Mouse (Mus musculus): ENCODE results near the gene Senp3.
A peak's percentile ranks its signal among the peaks of the same experiment; 100 is the strongest.
"Not testable (repeated sequence)": the region's sequence is repeated elsewhere in the genome, so short reads cannot be mapped to it uniquely, and the experiment has no call there.

Senp3 gene

DNA sequence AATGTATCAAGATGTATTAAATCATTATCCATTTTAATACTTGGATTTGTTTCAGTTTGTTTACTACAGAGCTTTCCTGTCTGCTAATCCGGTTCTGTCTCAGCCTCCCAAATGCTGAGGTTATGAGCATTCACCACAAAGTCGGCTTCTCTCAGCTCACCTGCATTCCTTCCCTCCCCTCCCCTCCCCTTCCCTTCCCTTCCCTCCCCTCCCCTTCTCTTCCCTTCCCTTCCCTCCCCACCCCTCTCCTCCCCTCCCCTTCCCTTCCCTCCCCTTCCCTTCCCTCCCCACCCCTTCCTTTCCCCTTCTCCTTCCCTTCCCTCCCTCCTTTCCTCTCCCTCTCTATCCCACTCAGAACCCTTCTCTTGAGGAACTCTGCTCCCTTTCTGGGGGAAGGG, 22.7 kb upstream of the Senp3 start:
- no peak for DNase-seq (ENCODE audit: low read depth)

DNA sequence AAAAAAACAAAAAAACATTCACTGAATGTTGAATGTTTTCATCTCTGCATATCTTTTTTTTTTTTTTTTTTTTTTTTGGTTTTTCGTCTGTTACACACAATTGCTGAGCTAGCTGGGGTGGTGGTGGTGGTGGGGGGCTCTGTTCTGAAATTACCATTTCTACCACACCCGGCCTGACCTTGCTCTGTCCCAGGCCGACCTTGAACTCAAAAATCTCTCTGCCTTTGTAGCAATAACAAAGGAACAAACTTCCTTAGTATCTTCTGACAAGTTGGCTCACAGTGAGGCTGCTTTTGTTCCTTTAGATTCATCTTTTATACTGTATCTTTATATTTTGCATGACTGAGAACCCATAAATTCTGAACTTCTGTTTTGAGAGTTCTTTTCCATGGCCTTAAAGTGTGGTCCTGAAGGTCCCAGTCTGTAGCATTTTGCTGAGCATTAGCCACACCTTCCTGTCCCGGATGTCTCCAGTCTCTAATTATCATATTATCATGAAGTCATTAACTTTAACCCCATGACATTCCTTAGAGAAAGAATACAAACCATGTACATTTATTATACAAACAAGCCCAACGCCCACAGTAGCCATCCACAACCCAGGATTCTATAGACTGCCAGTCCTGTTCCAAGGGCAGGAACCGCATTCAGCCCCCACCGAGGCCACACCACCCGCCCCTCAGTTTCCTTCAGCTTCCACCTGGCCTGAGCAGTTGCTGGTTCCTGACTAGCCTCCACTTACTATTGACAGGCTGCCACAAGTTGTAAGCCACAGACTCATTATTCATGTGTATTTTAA, 22.1 kb upstream of the Senp3 start:
- no peak for DNase-seq (ENCODE audit: low read depth)

DNA sequence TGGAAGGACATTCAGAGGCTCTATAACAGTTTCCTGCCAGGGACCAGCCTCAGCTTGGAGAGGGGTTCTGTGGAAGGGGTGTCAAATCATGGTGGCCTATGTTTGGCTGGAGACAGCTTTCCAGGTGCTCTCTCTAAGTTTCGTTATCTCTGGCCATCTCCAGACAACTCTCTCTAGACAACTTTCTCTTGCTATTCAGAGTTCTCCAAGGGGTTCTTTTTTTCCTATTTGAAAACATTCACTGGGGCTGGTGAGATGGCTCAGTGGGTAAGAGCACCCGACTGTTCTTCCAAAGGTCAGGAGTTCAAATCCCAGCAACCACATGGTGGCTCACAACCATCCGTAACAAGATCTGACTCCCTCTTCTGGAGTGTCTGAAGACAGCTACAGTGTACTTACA, 21.5 kb upstream of the Senp3 start:
- DNase-seq (ENCODE audit: low read depth): not testable (repeated sequence)

DNA sequence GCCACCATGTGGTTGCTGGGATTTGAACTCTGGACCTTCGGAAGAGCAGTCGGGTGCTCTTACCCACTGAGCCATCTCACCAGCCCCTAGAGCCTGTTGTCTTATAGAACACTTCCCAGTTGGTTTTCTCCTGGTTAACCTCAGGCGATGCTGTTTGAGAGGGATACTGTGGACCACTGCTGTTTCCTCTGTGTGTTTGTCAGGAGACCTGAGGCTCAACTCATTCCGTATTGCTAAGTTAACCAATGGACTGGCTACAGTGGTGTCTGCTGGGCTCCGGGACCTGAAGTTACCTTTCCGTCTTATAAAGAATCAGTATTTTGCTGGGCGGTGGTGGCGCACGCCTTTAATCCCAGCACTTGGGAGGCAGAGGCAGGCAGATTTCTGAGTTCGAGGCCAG, 21.0 kb upstream of the Senp3 start:
- not testable (repeated sequence) for DNase-seq (ENCODE audit: low read depth)

DNA sequence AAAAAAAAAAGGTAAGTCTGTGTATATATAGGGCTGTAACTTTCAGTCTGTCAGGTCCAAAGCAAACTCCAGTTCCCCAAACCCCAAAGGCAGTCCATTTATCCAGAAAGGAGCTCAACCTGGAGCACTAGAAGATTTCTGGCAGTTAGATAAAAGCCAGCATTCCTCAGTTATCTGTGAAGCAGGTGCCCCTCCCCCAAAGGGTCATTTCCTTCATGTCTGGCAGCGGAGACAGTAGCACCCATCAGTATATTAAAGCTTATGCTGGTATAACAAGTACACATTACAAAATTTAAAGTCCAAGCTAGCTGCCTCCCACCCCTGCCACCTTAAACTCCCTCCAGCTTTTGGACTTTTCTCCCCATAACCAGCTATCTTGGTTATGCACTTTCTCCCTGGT, 17.7 kb upstream of the Senp3 start:
- no peak for DNase-seq (ENCODE audit: low read depth)

DNA sequence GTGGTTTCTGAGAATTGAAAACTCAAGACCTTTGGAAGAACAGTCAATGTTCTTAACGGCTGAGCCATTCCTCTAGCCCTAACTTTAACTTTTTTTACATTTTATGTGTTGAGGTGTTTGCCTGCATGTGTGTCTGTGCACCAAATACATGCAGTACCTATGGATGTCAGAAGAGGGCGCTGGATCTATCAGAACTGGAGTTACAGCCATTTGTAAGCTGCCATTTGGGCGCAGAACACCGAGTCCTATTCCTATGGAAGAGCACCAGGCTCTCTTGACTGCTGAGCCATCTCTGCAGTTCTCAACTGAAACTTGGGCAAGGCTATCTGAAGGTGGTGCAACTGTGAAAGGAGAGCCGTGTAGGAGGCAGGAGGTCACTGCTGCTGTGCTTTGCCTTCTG, 16.7 kb upstream of the Senp3 start:
- no peak for DNase-seq (ENCODE audit: low read depth)

DNA sequence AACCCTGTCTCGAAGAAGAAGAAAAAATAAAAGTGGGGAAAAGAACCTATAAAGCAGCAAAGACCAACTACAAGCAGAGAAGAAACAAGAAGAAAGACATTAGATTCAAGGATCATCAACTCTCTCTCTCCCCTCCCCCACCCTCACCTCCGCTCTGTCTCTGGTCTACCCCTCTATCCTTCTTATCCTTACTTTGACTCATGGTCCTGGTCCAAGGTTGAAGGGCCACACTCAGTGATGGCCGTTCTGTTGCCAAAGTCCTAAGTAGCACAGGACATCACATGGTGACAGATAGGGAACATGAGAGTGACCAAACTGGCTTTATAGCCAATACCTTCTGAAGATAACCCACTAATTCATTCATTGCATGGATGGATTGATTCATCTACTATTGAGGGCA, 15.5 kb upstream of the Senp3 start:
- DNase-seq (ENCODE audit: low read depth): no peak

DNA sequence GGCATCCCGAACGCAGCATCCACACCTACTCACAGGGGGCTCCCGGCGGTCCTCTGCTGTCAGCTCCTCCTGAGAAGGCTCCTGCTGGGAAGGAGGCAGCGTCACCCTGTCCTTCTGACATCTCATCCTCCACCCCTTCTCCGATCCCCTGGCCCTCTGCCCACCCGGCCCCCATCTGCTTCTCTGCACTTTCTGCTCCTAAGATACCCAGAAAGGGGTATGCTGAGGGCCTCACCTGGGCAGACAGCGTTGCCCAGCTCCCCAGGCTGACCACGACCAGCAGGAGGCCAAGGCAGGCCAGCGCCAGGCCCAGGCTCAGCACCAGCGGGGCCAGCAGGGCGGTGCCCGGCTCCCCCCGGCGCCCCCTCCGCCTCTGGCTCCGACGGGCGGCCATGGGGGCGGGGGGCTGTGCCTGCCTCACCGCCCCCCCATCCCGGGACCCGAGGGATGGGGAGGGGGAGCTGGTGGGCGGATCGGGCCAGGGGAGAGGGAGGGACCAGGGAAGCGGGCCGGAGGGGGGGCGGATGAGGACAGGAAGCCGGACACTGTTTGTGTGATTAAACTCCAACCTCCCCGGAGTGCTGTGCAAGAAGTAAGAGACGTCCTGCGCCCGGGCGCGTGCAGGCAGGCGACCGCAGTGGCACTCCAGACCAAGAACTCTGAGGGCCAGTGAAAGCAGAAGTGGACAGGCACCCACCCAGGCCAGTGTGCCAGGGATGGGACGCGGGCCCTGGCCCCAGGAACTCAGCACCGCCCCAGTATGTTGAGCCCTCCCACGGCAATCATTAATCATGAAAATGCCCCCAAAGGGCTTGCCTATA, 13.7 kb upstream of the Senp3 start, which contains the start of the genes Tnfsf12 and Tnfsfm13:
Gene Tnfsf12, minus strand, starts transcription at position 489 of the 821 bp plus-strand sequence.
Gene Tnfsfm13, minus strand, starts transcription at position 738 of the 821 bp plus-strand sequence.
- no peak for DNase-seq (ENCODE audit: low read depth)

DNA sequence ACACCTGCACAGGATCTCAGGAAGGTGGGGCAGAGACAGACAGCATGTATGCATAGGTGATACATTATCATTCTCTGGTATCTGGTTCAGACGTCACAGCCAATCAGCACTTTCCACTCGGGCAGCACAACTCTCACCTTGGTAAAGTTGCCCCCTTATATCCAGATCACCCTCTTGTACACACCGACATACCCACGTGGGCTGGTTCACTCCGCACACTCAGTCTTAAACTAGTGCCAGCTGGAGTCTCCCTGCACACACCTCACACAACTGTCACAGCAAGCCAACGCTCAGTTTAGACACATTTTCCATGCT, 13.1 kb upstream of the Senp3 start:
- DNase-seq (ENCODE audit: low read depth): no peak

DNA sequence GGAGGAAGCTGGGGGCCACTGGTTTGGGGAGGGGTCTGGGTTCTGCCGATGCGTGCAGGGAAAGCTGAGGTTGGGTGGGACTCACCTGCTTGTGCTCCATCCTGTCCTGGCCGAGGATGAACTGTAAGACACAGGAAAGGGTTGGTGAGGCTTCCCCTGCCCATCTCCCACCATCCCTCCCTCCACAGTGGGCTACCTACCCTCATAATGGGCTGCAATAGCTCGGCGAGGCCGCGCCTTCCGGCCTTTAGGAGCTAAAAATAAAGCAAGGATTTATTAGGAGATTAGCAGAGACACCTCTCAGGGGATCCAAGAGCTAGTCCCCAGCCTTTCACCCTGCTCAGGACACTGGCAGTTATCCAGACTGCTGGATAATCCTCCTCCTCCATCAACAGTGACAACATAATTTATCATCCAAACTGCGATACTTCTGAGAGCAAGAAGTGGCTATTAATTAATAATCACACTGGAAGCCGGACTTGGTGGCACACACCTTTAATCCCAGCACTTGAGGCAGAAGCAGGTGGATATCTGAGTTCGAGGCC, 11.6 kb upstream of the Senp3 start:
- DNase-seq (ENCODE audit: low read depth): no peak

DNA sequence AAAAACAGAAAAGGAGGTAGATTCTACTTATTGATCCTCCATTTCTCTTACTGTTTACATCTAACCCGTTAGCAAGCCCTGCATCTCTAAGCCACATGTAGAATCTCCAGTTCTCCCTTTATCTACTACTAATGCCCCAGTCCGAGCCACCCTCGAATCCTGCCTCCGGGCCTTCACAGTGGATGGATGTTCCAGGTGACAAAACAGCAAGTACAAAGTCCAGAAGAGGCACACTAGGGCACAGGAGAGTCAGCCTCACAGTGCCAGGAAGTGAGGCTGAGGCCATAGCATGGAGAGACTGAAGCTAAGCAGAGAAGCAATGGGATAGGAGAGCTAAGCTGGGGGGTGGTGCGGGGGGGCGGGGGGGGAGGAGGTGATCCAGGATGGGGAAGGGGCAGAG, 11.0 kb upstream of the Senp3 start:
- DNase-seq (ENCODE audit: low read depth): no peak

DNA sequence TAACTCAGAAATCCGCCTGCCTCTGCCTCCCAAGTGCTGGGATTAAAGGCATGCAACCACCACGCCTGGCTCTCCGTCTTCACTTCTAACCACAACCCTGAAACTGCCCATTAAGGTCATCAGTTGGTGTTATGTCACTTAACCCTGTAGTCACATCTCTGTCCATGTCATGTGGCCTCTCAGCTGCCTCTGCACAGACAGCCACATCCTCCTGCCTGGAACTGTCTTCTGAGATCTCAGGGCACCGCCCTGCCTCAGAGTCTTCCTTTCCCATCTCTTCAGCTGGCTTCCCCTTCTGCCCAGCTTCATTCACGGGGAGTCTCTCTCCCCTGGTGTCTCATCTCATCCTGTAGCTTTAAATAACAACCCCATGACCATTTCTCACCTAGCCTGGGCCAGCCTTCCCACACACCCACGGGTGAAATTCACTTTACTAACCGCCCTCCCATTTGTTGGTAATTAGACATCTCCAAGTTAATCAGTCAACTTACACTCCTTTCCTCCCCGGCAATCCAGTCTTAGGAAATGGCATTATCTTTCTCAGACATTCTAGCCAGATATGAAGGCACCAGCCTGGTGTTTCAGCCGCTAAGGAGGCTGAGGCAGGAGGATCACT, 10.4 kb upstream of the Senp3 start:
- DNase-seq (ENCODE audit: low read depth): no peak

DNA sequence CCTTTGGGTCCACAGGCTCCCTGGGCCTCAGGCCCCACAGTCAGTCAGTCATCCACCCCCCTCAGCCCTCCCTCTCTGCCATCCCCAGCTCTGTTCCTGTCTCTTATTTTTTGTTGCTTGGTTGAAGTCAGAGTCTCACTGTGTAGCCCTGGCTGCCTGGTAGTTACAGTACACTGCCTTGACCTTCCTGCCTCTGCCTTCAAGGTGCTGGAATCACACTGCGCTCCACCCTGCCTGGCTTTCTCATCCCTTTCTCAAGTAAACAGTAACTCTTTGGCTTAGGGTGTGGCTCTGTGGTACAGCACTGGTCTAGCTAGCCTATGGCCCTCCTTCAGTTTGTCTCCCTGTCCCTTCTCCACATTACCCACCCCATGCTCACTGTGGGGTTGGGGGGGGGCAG, 8.0 kb upstream of the Senp3 start:
- DNase-seq (ENCODE audit: low read depth): no peak

DNA sequence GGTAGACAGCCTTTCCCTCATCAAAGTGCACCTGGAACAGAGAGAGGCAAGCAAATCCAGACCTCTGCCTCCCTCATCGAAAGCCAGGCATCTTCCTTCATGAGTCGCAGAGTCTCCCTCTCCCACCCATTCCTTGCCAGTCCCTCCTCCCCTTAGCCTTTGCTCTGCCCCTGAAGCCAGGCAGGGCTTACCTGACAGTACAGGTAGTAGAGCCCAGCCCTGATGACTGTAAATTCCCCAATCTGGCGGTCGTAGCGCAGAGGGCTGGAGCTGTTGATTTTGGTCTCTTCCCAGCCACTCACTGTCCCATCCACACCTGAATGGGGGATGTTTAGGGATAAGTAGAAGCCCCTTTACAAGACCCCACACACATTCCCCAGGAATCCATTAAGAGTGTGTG, 5.2 kb upstream of the Senp3 start:
- DNase-seq (ENCODE audit: low read depth): no peak

DNA sequence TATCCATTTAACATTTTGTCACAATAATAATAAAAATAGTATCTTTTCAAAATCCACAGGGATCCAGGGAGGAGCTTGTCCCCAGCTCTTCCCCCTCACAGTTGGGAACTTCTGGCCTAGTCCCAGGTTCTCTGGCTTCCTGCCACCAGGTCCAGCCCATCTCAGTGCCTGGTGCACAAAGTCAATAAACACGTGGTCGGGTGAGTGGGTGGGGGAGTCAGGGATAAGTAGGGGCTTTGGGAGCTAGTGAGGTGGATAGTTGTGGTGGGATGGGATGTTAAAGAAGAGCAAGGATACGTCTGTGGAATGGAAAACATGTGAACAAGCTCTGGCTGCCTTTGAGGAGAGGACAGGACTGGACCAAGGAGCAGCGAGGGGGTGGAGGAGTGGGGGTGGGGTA, 4.5 kb upstream of the Senp3 start:
- DNase-seq (ENCODE audit: low read depth): no peak

DNA sequence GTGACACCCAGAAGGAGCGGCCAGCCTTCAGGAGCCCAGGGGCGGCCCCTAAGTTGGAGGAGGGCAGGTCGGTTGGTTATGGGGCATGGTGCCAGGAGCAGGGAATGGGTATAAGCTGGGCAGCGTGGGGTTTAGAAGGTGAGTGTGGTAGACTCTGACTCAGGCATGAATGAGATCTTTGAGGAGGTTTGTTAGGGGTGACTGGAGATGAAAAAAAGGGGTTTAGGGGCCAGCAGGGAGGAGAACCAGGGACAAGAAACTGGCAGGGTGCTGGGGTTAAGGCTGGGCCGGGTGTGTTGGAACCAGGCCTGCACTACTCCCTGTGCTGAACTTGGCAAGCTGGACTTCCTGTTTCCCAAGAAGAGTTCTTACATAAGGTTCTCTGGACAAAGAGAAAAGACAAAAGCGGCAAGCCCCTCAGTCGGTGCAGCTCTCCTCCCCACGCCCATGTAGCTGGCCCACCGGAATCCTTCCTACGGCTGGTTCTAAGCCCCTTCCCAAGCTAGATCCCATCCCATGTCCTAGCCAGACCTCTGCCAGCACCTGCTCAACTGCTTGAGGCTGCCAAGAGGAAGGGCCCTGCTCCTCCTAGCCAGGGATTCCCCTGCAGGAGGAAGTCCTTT, 3.8 kb upstream of the Senp3 start, which contains the start of gene Tnfsf13:
Gene Tnfsf13, minus strand, starts transcription at position 259 of the 623 bp plus-strand sequence.
- no peak for DNase-seq (ENCODE audit: low read depth)

DNA sequence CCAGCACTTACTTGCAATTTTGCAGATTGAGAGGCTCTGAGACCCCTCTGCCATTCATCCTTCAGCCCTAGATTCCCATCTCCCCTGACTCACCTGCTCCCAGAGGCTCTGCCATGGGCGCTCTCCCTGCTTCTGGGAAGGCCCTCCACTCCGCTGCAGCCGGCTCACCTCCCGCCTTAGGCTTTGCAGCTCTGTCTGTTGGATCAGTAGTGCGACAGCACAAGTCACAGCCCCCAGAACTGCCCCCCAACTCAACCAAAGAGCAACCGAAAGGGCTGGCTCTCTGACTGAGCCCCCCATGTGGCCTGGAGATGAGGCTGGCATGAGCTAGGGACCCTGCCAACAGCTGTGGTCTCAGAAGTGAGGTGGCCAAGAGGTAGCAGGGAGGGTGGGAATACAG, 3.1 kb upstream of the Senp3 start:
- no peak for DNase-seq (ENCODE audit: low read depth)

DNA sequence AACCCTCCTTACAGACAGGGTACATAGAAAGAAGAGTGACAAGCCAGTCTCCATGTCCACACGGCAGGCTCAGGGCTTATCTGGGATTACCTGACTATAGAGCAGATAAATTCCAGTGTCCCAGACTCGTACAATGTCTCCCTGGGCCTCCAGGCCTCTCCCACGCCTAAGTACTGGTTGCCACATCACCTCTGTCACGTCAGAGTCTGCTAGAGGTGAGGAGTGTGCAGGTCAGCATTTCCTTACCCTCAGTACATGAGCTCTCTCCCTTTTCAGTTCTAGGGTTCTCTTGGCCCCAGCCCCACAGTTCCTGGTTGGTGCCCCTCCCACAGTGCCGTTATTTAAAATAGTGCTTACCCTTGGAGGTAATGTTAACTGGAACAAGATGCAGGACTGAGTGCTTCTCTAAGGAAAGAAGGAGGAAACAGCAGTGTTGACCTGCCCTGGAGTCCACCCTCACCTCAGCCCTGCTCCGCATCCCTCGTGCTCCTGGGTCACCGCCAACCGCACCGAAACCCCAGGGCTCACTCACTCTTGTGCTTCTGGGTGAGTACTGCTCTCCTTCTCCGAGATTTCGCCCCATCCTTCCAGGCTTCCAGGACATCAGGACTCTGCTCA, 2.4 kb upstream of the Senp3 start:
- no peak for DNase-seq (ENCODE audit: low read depth)

DNA sequence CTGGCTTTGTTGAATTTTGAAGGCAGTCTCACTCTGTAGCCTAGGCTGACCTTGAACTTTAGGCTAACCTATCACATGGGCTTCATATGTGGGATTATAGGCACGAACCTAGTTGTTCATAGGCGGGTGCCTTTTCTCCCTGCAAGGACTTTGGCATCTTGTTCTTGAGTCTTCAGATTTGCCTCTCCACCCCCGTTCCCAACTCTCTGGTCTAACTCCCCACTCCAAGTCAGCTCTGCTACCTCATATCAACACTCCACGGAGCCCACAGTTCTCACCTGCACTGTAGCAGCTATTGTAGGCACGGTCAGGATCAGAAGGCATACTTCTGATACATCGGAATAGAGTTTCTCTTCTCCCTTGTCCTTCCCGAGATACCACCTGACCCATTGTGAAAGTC, 1.7 kb upstream of the Senp3 start:
- no peak for DNase-seq (ENCODE audit: low read depth)

DNA sequence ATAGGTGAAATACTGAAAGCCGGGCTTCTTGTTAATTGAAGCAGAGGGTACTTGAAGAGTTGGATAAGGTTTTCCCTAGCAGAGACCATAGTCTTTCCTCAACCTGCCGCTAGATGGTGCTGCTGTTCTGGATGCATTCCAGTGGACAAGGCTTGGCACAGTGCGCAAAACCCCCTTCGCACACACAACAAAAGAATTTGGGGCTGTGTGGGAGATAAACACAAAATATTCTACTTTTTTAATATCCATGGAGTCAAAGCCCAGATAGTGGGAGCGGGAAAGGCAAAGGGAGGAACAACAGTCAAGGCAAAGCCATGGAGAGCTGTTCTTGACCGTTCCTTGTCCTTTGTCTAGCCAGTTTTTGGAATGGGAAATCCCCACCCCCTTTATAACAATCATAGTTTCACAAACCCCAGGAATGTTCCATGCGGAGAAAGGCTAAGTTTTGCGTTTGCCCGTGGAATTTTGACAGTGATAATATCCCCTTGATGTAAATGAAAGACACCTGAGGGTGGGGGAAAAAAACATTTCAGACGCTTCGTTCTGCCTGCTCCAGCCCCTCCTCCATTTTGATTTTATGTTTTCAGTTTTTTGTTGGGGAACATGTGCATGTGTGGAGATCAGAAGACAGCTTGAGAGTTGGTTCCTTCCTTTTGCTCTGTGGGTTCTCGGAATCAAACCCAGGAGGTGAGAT, 1.1 kb upstream of the Senp3 start:
- DNase-seq (ENCODE audit: low read depth): peak; percentile 98

DNA sequence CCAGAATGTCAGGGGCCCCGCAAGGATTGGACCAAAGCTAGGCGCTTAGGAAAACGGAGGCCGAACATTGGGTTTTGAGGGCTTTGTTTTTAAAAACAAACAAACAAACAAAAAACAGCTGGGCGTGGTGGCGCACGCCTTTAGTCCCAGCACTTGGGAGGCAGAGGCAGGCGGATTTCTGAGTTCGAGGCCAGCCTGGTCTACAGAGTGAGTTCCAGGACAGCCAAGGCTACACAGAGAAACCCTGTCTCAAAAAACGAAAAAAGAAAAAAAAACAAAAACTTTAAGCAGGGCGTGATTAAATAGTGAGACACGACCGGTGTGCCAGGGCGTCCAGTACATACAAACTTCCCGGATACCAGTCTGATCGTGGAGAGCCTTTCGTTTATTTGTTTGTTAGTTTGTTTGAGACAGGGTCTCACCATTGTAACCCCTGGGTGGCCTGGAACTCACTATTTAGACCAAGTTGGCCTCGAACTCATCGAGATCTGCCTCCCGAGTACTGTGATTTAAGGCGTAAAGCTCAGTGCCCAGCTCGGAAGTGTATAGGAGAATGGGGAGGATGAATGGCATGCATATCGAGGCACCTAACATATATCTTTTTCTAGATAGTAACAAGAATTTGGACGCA, 440 bp upstream of the Senp3 start:
- DNase-seq (ENCODE audit: low read depth): no peak

All from c-Kit-positive CD71-negative TER-119-negative erythroid progenitor cells, embryonic 14.5 days (primary cell).